Mouse (Mus musculus) small intestine, adult 2 months (tissue): ENCODE results near the gene Luc7l3. TPM values are rescaled to one million over a fixed set of nuclear protein-coding genes. Genes with fewer than 3 reads are reported as not detected.

Experiments used
- H3K27ac ChIP-seq: fragments of 200-500 bp; 2 replicates; pipeline ENCODE4 v1.5.1; 2012; ENCODE audit warnings: low read depth, low read length, control low read depth, inconsistent platforms; ENCODE audit not compliant: insufficient read depth
- H3K27me3 ChIP-seq: fragments of 200-500 bp; 2 replicates; pipeline ENCODE4 v1.6.1; 2012; ENCODE audit warnings: mild to moderate bottlenecking, moderate library complexity, low read length, inconsistent platforms; ENCODE audit not compliant: control insufficient read depth, insufficient read depth
- H3K36me3 ChIP-seq: fragments of 200-500 bp; 2 replicates; pipeline ENCODE4 v1.6.1; 2012; ENCODE audit warnings: mild to moderate bottlenecking, low read length, control low read depth, inconsistent platforms; ENCODE audit not compliant: control insufficient read depth, insufficient read depth
- H3K4me1 ChIP-seq: fragments of 200-500 bp; 2 replicates; pipeline ENCODE4 v1.6.1; 2012; ENCODE audit warnings: low read length, inconsistent platforms, mixed read lengths; ENCODE audit not compliant: control insufficient read depth, insufficient read depth, insufficient read length
- H3K4me3 ChIP-seq: fragments of 200-500 bp; 2 replicates; pipeline ENCODE4 v1.5.1; 2012; ENCODE audit warnings: low read depth, mild to moderate bottlenecking, control low read depth, inconsistent platforms, low read length, moderate library complexity
- CTCF ChIP-seq: fragments of 200-500 bp; IDR thresholded peaks from 2 replicates; pipeline ENCODE4 v1.5.1; 2012; ENCODE audit warnings: low read depth, mild to moderate bottlenecking, control low read depth, inconsistent platforms, low read length, moderate library complexity, mixed read lengths; ENCODE audit not compliant: insufficient replicate concordance, insufficient read length; ENCODE audit errors: extremely low read depth
- POLR2A ChIP-seq: fragments of 200-500 bp; IDR thresholded peaks from 2 replicates; pipeline ENCODE4 v1.6.1; 2012; ENCODE audit warnings: low read depth, mild to moderate bottlenecking, control low read depth, inconsistent platforms, low read length, moderate library complexity
- WGBS: fragments of 180-500 bp; shearing (Covaris S2); methylation state at CpG from one replicate; pipeline ENCODE4 v1.1.7; 2018; 5-methylcytosine and 5-hydroxymethylcytosine counted together
- polyA plus RNA-seq: library from polyadenylated mRNA; depleted of rRNA; stranded (reverse); fragments of >200 nt; gene quantifications from 2 replicates; pipeline ENCODE4 v1.2.3, GENCODE M21; 2012; rRNA removed

The Luc7l3 gene
- polyA plus RNA-seq, 1 experiment, result 1.4 TPM

DNA sequence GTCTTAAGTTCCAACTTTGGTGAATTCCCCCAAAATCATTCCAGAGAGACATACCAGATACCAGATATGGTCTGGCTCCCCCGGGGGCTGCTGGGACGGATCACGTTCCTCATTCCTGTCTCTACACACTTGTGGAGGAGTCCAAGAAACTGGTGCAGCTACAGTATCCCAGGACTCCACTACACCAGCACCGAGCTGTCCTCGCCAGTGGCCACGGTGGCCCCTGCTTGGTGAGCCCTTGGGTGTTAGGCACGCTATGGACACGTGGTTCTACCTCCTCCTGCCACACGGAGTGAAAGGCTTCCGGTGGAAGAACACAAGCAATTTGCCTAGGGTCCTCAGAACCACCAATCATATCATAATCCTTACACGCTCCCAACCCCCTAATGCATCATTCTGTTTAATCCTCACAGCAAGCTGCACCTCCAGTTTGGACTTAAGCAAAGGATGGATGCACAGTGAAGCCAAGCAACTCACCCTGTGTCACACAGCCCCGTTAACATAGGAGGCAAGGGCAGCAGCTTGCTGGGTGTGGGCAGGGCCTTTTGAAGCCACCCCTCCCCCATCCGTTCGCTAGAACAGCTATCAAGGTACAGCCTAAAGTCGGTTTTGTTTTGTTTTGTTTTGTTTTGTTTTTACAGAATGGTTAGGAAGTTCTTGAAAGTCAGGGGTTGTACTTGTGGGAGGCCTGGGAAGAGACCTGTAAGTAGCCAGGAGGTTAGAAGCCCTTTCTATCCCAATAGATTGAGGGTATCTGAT lies 78.2 kb downstream of the Luc7l3 start:
- 59% methylated on average over 15 of the region's 15 CpGs for WGBS
- no peaks in the 10 kb centered on the region; the same call in 1 of the 2 replicates for H3K4me1 ChIP-seq
- no peak for TF ChIP-seq POLR2A
- no peak for TF ChIP-seq CTCF
- no peaks in the 10 kb centered on the region for H3K27me3 ChIP-seq
- H3K4me3 ChIP-seq, result peak overlapping the region; percentile 22
- H3K27ac ChIP-seq, result no peak overlapping the region
- H3K36me3 ChIP-seq, result no peaks in the 10 kb centered on the region

DNA sequence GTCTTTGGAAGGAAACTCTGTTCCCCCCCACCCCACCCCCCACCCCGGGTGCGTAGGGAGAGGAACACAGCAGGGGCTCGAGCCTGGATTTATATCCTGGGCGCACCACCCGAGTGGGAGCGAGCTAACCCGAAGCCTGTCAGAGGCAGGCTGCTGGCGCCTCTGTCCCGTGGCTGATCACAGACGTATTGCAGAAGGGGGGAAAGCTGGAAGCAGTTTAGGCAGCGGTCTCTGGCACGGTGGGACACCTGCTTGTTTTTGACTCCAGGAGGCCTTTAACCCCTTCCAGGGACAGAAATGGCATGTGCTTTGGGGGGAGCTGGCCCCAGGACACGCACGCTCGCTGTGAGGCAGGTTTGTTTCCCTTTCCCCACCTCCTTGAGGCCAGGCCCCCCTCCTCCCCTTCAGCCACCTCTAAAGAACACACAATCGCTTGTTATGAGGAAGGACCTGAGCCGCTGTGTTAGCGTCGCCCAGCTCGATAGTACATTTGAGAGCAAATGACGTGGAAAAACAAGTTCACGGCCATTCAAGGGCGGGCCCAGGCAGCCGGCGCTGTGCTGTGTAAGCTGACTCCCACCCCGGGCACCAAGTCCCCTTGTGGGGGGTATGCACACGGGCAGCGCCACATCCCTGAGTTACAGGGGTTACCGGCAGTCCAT lies 78.9 kb downstream of the Luc7l3 start:
- Histone ChIP-seq H3K4me1 (no peaks in the 10 kb centered on the region; the same call in 1 of the 2 replicates), H3K27me3 (no peaks in the 10 kb centered on the region), H3K27ac (no peak overlapping the region), H3K4me3 (peak overlapping the region; percentile 22), H3K36me3 (no peaks in the 10 kb centered on the region)
- WGBS, result 37% methylated on average over 29 of the region's 29 CpGs
- no peak for TF ChIP-seq CTCF
- TF ChIP-seq POLR2A, result no peak

DNA sequence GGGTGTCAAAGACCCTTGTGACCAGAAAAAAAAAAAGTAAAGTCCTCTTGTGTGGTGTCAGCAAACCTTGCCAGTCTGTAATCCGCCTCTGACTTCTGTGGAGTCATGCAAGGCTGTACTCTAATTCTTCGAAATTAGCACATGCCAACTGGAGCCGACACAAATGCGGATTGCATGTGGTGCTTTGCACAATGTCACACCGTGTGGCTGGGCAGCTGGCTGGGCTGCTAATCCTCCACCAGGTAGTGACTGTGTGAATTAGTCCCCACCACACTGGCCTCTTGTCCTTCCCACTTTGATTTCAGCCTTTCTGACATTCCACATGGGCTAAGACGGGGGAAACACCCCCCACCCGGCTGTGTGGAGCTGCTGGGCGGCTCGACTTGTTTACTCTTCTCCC lies 82.1 kb downstream of the Luc7l3 start:
- no peak for TF ChIP-seq POLR2A
- TF ChIP-seq CTCF, result no peak
- Histone ChIP-seq H3K27me3 (no peaks in the 10 kb centered on the region), H3K4me3 (no peak overlapping the region), H3K36me3 (no peaks in the 10 kb centered on the region), H3K4me1 (no peaks in the 10 kb centered on the region; the same call in 1 of the 2 replicates), H3K27ac (no peak overlapping the region)
- WGBS, result 68% methylated on average over 9 of the region's 9 CpGs

DNA sequence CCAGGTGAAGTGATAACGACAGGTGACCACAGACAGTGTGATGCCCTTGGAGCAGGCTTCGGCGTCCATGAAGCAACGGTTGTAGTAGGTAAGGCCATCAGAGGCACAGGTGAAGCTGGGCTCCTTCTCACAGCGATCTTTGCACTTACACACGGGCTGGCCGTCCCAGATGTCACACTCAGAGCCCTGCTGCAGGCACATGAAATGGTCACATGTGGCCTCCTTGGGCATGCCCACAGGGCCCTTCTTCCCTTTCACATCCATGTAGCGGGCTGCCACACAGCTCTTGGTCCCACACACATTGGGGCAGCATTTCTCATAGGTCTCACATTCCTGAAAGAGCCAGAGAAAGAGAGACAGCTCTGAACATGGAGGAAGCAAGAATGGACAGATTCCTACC lies 83.0 kb downstream of the Luc7l3 start:
- TF ChIP-seq POLR2A, result no peak
- TF ChIP-seq CTCF, result no peak
- no peaks in the 10 kb centered on the region for H3K27me3 ChIP-seq
- H3K4me1 ChIP-seq, result no peaks in the 10 kb centered on the region; the same call in 1 of the 2 replicates
- WGBS, result 92% methylated on average over 8 of the region's 8 CpGs
- no peak overlapping the region for H3K27ac ChIP-seq
- H3K4me3 ChIP-seq, result no peak overlapping the region
- no peaks in the 10 kb centered on the region for H3K36me3 ChIP-seq

Other genes starting within 250 kb of the Luc7l3 start
- gene Tob1, start 110.5 kb downstream of the Luc7l3 start, polyA plus RNA-seq, result 80.2 and 180 TPM in 2 replicates
- gene Wfikkn2, start 76.0 kb downstream of the Luc7l3 start, polyA plus RNA-seq, result 0.55 and 0.82 TPM in 2 replicates
- gene Gm21885, start 40.1 kb downstream of the Luc7l3 start, polyA plus RNA-seq, result 2.1 and 4.1 TPM in 2 replicates
- gene Ankrd40, start 6.0 kb upstream of the Luc7l3 start, polyA plus RNA-seq, result 41.6 and 73.2 TPM in 2 replicates
- gene Abcc3, start 71.0 kb upstream of the Luc7l3 start, polyA plus RNA-seq, result 42.4 and 188 TPM in 2 replicates
- 6.9 and 10.7 TPM in 2 replicates for gene Cacna1g, start 152.2 kb upstream of the Luc7l3 start, polyA plus RNA-seq
- 0.09 TPM in 1 of 2 replicates, not detected in the other for gene Spata20, start 164.2 kb upstream of the Luc7l3 start, polyA plus RNA-seq
- gene Epn3, start 178.0 kb upstream of the Luc7l3 start, polyA plus RNA-seq, result 2.6 and 9.9 TPM in 2 replicates
- 1.1 and 1.4 TPM in 2 replicates for gene Mycbpap, start 199.8 kb upstream of the Luc7l3 start, polyA plus RNA-seq
- gene Rsad1, start 227.3 kb upstream of the Luc7l3 start, polyA plus RNA-seq, result 3.7 and 8.4 TPM in 2 replicates
- 0.91 and 13.9 TPM in 2 replicates for gene Chad, start 243.1 kb upstream of the Luc7l3 start, polyA plus RNA-seq